Mouse (Mus musculus): ENCODE data around the gene Brap.

Gene Brap

GRCm38 (mm10) chr5:121712934-121713538, 52.7 kb downstream of the Brap start:
- in situ Hi-C loops (cut with MboI; ENCODE audit: low sequenced_read_pairs) = no loop called here

- in situ Hi-C loops (cut with MboI; ENCODE audit: low sequenced_read_pairs) = no loop called here
Observed at GRCm38 (mm10) chr5:121714331-121714730, 54.0 kb downstream of the Brap start.

DNA sequence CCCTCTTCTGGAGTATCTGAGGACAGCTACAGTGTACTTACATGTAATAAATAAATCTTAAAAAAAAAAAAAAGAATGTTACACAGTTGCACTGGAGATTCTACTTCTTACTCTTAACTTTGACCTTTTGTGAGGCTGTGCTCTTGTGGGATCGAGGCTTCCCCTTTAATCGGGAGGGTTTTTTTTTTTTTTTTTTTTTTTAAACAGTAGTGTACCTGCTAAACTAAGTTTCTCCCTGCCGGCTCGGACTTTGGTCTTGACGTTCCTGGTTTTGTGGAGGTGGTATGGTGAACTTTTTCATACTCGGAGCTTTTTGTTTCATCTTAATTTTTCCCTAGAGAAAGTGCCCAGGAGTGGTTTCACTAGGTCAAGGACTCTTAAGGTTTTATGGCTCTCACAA, 54.6 kb downstream of the Brap start:
- in situ Hi-C loops (cut with MboI; ENCODE audit: low sequenced_read_pairs) = no loop called here

- in situ Hi-C loops (cut with MboI; ENCODE audit: low sequenced_read_pairs) = no loop called here
Observed at GRCm38 (mm10) chr5:121718462-121718861, 58.1 kb downstream of the Brap start.

DNA sequence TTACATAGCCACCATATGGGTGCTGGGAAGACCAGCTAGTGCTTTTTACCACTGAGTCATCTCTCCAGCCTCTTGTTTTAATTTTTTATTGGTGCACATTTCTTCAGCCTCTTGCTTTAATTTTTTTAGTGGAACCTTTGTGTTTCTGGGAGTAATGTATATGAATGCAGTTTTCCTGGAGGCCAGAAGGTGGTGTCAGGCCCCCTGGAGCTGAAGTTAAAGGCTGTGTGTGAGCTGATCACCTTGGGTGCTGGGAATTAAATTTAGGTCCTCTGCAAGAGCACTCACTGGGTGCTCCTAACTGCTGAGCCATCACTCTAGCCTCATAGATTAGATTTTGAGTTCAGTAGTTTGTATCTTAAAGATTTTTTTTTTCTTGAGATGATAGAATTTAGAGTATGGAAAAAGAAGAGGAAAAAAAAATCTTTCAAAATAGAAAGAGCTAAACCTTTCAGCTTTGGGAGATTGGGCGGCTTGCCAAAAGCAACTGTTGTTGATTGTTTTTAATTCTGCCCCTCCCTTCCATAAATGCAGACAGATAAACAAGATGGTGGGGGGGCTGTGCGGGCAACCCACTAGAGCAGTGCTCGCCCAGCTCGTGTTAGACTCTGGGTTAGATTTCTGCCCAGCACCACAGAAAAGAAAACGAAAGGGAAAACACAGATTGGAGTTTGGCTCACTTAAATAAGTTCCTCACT, 60.7 kb downstream of the Brap start:
- in situ Hi-C loops (cut with MboI; ENCODE audit: low sequenced_read_pairs) = no loop called here

DNA sequence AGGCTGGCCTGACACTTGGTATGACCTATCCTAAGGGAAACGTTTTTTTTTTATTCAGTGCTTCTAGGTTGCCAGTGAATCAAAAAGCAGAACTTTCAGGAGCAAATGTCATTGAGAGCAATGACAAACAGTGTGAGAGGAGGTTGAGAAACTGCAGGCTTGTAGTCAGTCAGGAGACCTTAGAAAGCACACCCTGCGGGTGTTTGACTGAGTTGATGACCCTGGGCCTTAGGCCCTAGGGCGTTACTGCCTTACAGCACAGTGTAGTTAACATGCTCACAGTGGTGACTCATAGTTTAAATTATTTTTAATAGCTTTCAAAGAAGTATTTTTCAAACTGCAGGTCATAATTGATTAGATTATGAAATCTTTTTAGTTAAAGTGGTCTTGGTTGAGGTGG, 61.5 kb downstream of the Brap start:
- in situ Hi-C loops (cut with MboI; ENCODE audit: low sequenced_read_pairs) = no loop called here

DNA sequence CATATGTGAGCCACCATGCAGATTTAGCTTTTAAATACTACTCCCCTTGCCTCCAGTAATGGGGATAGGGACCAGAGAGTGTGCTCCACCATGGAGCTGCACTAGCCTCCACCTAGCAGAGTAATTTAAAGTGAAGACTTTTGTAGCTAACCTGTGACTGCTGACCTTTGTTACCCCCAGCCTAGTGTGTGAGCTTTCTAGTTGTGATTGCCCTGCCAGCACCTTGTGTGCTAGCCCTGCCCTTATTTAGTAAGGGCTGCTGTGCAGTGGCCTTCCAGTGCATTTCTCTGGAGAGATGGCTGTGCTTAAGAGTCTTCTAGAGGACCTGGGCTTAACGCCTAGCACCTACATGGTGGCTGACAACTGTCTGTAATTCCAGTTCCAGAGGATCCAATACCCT, 64.3 kb downstream of the Brap start:
- in situ Hi-C loops (cut with MboI; ENCODE audit: low sequenced_read_pairs) = no loop called here

DNA sequence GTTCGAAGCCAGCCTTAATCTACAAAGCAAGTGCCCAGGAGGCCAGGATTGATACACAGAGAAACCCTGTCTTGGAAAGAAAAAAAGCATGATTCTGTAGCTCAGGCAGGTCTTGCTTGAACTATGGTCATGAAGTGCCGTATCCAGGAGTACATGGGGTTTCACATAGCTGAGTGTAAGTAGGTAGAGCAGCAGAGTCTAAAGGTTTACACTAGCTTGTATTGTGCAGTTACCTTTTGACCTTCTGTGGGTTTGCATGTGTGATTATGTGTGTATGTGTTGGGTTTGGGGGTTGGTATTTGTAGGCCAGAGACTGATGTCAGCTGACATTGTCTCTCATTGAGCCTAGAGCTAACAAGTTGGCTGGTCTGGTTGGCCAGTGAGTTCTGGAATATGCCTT, 69.7 kb downstream of the Brap start:
- in situ Hi-C loops (cut with MboI; ENCODE audit: low sequenced_read_pairs) = no loop called here

- in situ Hi-C loops (cut with MboI; ENCODE audit: low sequenced_read_pairs) = no loop called here
Observed at GRCm38 (mm10) chr5:121736641-121737040, 76.3 kb downstream of the Brap start.

Measured in CH12F3 (cell line).